Mouse (Mus musculus) liver, postnatal 0 days (tissue): ENCODE measurements around the gene Otud4.
A peak's percentile ranks its signal among the peaks of the same experiment; 100 is the strongest.

ENCODE experiments used
- CTCF ChIP-seq: sonication (generic); IDR thresholded peaks from 2 replicates; pipeline ENCODE4 v1.5.1; 2016; ENCODE audit warnings: antibody characterized with exemption, low read depth
- EP300 ChIP-seq: IDR thresholded peaks from 2 replicates; pipeline ENCODE4 v1.6.1; 2016; ENCODE audit warnings: antibody characterized with exemption, low read depth, mild to moderate bottlenecking

DNA sequence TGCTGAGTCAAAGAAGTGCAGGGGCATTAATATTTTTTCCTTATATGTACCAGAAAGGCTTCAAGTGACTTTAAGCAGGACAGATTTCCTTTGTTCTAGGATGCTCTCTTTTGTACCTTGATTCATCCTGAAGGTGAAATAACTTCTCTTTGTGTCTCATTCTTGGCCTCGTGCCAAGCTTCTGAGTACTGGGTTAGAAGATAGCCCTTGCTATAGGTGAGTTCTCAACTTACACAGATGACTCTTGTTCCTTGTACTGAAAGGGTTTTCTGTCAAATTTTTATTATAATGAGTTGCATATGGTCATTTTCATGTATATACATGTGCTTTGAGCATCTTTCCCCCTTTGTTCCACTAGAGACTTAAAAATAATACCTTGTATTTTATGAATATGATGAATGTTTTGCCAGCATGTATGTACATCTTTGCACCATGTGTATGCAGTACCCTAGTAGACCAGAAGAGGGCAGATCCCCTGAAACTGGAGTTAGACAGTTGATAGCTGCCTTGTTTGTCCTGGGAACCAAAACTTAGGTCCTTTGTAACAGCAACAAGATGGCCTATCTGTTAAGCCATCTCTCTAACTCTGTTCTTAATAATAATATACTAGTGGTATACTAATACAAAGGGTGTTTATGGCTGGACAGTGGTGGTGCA is 10.9 kb downstream of the Otud4 start:
- TF ChIP-seq CTCF (peak; percentile 76), EP300 (no peak)
